Mouse (Mus musculus) cerebellum, postnatal 36 days (tissue): ENCODE measurements around the gene Lrsam1.

Experiments used
- DNase-seq, 2 experiments: peaks; one replicate each; pipeline ENCODE4 v3.0.0; 2021 to 2022; ENCODE audit warnings: mixed read lengths in 2 of 2

Gene Lrsam1

DNA sequence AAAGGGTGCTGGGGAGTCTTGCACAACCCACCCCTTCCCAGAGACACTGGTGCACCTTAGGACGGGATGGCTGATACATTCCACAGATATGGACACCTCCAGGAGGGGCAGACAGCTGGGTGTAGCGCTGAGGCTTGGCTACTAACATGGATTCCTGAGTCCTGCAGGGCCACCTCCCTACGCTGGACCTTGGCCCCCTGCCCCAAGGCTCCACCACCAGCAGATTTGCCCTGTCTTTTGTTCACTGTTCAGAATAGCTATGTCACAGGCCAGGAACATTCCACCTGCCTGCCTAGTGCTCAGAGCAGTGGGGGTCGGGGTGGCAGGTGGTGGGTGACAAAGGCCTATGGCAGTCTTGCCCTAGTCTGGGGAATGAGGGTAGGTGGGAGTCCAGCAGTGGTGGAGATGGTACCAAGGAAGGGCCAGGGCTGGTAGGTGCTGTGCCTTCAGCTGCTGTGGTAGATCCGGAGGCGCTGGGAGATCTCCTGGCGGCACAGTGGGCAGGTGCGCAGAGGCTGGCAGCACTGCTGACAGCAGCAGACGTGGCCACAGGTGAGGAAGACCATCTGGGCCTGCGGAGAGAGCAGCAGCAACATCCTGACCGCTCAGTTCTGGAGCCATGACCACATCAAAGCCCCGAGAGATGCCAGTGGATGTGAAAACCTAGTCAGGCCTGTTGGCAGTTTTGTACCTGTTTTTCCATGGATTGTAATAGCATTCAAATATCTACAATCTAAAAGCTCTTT, 34.9 kb downstream of the Lrsam1 start:
- DNase-seq: peak; percentile 26 to 34

GRCm38 (mm10) chr2:32924306-32924844, 37.0 kb downstream of the Lrsam1 start:
- DNase-seq: no peak

GRCm38 (mm10) chr2:32923551-32924250, 37.7 kb downstream of the Lrsam1 start:
- no peak for DNase-seq

DNA sequence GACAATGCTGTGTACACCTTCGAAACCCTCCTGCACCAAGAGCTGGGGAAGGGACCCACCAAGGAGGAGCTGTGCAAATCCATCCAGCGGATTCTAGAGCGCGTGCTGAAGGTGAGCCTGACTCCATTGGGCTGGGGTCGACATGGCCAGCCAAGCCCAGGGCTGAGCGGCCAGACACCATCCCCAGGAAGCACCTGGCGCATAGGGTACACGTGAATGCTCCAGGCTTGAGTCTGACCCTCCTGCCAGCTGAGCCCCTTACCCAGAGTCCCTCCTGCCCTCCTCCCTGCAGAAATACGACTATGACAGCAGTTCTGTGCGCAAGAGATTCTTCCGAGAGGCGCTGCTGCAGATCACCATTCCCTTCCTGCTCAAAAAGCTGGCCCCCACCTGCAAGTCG, 38.9 kb downstream of the Lrsam1 start:
- no peak for DNase-seq

DNA sequence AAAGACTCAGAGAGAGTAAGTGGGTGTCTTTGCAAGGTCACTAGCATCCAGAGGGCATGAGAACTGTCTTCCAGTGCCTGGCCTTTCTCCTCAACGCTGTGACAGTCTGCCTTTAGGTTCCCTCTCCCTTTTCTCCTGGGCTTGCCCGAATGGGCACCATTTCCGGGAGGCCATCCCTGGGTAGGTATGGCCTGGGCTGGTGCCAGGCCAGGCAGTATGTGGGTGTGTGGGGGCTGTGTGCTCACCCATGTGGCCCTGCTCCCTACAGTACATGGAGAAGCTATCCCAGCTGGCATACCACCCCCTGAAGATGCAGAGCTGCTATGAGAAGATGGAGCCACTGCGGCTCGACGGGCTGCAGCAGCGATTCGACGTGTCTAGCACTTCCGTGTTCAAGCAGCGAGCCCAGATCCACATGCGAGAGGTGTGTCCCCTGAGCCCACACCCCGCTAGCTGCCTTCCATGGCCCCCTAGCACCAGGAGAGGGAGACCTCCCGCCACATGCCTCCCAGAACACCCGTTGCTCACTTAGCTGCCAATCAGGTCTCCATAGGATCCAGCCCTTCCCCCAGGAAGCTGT, 39.5 kb downstream of the Lrsam1 start:
- DNase-seq: no peak

DNA sequence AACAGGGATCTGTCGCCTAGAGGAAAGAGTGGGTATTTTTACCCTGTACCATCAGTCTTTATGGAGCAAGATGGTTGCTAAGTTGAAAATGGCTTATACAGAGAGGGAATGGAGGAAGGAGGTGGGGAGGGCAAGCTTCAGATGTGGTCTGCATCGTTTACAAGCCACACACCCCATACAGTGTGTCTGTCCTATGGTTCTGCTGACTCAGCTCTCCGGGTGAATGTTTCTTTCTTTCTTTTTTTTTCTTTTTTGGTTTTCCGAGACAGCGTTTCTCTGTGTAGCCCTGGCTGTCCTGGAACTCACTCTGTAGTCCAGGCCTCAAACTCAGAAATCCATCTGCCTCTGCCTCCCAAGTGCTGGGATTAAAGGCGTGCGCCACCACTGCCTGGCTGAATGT, 40.2 kb downstream of the Lrsam1 start:
- no peak for DNase-seq

GRCm38 (mm10) chr2:32918391-32918790, 43.0 kb downstream of the Lrsam1 start:
- no peak for DNase-seq

DNA sequence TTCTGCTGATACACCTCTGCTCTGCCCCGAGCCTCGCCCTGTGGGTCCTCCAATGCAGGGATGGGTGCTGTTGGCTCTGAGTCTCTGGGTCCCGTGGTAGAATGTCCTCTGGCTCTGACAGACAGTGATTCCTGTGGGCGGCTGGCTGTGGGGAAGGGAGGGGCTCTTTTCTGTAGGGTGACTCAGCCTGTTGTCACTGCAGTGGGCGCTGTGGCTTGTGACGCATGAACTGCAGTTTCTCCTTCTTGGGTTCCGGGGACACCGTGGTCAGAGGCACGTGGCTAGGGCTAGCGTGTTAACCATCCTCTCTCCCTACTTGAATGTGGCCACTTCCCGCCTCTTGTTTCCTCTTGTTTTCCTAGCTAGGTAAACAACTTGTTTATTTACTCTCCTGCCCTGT, 43.9 kb downstream of the Lrsam1 start:
- no peak for DNase-seq

- DNase-seq: no peak
Measured at GRCm38 (mm10) chr2:32914896-32915295, 46.5 kb downstream of the Lrsam1 start.

GRCm38 (mm10) chr2:32914362-32914761, 47.1 kb downstream of the Lrsam1 start:
- no peak for DNase-seq

DNA sequence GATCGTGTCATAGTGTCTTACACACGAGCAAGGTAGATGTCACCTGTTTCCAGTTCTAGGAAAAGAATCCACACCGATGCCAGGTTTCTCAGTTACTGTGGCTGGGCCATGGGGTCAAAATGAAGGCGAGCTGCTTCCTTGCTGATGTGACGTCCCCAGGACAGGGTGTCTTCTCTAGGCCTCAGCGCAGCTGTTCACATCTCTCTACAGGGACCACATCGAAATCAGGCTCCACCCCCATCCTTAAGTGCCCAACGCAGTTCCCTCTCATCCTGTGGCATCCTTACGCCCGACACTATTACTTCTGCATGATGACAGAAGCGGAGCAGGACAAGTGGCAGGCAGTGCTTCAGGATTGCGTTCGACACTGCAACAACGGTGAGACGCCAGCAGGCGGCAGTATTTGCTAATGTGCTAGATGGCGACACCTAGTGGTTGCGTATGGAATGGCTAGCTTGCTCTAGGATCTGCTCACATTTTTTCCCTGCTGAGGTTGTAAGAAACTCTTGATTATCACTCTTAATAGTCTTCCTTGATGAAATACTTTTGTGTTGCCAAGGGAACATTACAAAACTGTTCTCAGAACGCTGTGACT, 49.1 kb downstream of the Lrsam1 start:
- DNase-seq: peak; percentile 85 to 92

DNA sequence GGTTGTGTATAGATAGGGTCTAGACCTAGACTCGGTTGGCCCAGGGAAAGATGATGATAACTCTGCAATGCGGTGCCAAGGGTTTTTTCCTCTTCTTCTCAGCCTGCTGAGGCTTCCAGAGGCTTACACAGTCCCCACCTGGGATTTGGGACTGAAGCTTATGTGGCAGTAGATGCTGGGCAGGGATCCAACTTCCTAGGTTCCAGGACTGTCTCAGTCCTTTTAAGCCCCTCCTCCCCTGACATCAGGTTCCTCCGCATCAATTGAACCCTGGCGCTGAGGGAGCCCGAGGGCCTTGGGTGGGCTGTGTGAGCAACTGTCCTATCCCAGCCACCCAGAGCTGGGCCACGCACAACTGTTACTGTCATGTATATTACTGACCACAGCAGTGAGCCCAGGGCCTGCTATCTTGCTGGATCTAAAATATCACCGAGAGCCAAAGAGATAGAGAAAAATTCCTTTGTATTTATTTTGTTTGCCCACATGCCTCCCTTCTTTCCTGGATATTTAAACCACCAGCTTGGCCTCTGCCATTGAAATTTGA, 49.7 kb downstream of the Lrsam1 start:
- DNase-seq: no peak

- DNase-seq: no peak
Measured at GRCm38 (mm10) chr2:32908796-32909195, 52.6 kb downstream of the Lrsam1 start.

DNA sequence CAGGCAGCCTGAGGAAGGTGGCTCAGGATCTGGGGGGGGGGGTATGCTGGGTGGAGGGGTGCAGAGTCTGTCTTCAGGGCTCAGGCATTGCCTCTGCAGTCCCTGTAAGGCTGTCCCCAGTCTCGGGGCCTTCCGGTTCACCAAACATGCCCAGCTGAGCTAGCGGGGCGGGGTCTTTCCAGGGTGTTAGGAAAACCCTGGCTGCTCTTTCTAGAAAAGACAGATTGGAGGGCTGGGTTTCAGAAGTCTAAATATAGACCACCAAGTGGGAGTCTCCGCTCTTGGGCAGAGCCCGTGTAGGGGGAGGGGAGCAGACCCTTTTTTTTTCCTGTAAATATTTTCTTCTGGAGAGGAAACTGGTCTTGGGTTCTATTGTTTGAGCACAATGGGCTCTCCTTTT, 53.1 kb downstream of the Lrsam1 start:
- DNase-seq: no peak

GRCm38 (mm10) chr2:32907442-32907841, 54.0 kb downstream of the Lrsam1 start:
- no peak for DNase-seq

DNA sequence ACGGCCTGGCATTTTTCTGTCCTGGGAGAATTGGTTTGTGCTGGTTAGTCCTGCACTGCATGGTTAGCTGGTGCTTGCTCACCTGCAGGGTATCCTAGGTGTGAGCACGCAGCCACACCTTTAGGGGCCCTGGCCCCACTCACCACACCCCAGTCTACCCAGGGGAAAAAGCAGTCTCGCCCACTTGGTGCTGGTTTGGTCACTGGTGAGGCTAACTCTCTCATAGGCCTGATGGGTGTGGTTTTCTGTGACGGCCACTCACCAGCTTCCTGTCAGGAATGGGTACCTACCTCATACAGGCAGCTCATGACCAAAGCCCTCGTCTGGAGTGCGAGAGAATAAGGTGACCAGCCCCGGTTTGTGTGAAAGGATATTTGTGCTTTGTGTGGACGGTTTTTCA, 56.1 kb downstream of the Lrsam1 start:
- DNase-seq: no peak

- no peak for DNase-seq
Measured at GRCm38 (mm10) chr2:32904637-32905036, 56.8 kb downstream of the Lrsam1 start.

DNA sequence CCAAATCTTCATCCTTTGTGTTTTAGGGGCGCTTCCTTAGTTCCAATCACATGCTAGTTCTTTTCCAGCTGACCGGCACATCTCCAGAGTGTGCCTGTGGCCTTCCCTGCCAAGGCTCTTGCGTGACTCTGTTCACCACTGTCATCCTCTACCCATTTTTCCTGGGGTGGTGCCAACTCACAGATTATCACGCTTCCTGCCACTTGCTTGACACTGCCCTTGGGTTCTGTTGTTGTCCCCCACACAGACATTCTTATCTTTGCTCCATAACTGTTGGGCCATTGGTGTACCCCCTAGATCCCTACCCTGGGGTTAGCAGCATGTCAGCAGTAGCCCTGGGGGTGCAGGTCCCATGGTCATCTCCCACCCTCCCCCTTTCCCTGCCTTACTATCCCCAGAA, 57.9 kb downstream of the Lrsam1 start:
- DNase-seq: no peak

GRCm38 (mm10) chr2:32902126-32902525, 59.3 kb downstream of the Lrsam1 start:
- no peak for DNase-seq

DNA sequence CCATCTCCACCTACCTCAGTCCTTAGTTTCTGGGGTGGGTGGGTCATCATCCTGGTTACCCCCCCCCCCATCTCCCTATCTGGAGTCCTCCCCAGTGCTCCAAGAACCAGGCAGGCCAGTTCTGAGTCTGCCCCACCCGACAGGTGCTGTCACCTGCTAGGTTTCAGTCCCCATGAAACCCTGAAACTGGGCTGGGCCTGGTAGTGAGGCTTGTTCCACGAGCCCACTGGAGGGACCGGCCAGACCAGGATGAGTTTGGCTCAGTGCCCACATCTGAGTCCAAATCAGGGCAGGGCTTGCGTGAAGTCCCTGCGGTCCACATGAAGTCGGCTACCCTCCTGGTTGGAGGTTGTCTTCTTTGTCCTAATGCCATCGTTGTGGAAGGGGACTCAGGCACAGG, 62.4 kb downstream of the Lrsam1 start:
- DNase-seq: no peak

DNA sequence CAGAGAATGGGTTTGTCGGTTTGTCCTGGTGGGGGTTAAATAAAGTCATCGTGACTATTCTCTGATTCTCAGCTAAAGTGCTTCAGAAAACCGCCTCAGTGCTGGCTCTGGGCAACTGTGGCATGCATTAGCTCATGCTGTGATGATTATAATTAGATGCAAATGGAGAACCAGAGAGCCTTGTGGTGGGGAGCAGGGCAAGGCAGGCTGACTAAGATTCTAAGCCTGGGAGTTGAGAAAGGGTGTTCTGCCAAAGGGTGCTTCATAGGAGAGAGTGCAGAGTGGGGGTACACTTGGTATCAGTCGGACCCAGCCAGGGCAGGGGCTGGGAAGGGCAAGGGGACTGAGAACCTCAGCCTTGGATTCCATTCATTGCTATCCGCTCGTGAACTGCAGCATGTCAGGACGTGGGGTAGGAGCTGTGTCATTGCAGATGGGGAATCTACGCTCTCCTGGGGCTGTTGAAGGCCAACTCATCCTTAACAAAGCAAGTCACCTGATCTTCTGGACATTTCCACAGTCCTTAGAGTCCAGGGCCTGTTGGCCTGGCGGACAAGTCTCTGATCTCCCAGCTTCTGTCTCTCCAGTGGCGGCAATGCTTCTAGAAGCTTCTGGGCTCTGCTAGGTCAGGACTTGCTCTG, 64.8 kb downstream of the Lrsam1 start:
- no peak for DNase-seq

GRCm38 (mm10) chr2:32895606-32896106, 65.8 kb downstream of the Lrsam1 start:
- no peak for DNase-seq
